Mouse (Mus musculus): ENCODE measurements around the gene Zfp13. TPM values are rescaled to one million over a fixed set of nuclear protein-coding genes. Genes with fewer than 3 reads are reported as not detected.
A peak's percentile ranks its signal among the peaks of the same experiment; 100 is the strongest.

Zfp13 gene
- total and polyA plus RNA-seq, 3 experiments: 0.30 TPM; not detected in 2

DNA sequence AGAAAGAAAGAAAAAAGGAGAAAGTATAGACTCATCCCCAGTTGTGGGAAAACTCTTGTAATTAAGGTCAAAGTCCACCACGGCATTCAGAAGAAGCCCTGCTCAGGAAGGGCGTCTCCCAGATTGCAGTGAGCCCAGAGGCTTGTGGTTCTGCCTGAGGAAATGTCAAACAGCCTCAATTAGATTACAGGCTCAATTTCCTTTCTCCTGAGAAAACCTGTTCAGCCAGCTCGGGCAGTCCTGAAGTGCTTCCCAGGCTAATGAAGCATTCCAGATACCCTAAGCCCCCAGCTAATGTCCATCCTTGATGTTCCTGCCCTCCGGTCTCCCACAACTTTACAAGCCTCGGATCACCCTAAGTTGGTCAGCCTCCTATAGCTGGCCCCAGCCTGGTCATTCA, 56.0 kb downstream of the Zfp13 start:
- DNase-seq (ENCODE audit: extremely low read depth): no peak
- dilution Hi-C loops (cut with MboI; ENCODE audit: extremely low pct_ligation_motif_present, extremely low pct_unique_long_range_greater_than_20kb, low sequenced_read_pairs) (no loop called here), in situ Hi-C loops (cut with MboI; ENCODE audit: low pct_ligation_motif_present, low pct_unique_long_range_greater_than_20kb, low sequenced_read_pairs) (no loop called here)
- no peak for TF ChIP-seq E2F4 (IDR thresholded peaks at IDR 0.05; ENCODE audit: insufficient replicate concordance, low read depth, low read length)
- TF ChIP-seq BHLHE40 (IDR thresholded peaks at IDR 0.05; ENCODE audit: low read depth, low read length): no peak
- no peak for TF ChIP-seq JUN (IDR thresholded peaks at IDR 0.05; ENCODE audit: insufficient read depth, low read depth, low read length)
- TF ChIP-seq USF1 (IDR thresholded peaks at IDR 0.05; ENCODE audit: low read depth, low read length): no peak
- TF ChIP-seq PAX5 (IDR thresholded peaks at IDR 0.05; ENCODE audit: low read length): no peak
- no peak for TF ChIP-seq USF2 (conservative IDR thresholded peaks at IDR 0.05; ENCODE audit: low read depth, low read length)
- no peak for TF ChIP-seq SIN3A (IDR thresholded peaks at IDR 0.05; ENCODE audit: low read length)
- TF ChIP-seq POLR2AphosphoS2 (IDR thresholded peaks at IDR 0.05; ENCODE audit: low read depth, low read length): no peak
- TF ChIP-seq EP300 (IDR thresholded peaks at IDR 0.05; ENCODE audit: low read length): no peak
- TF ChIP-seq ZKSCAN1 (IDR thresholded peaks at IDR 0.05; ENCODE audit: borderline replicate concordance, low read depth, low read length): no peak
- TF ChIP-seq POLR2A (IDR thresholded peaks at IDR 0.05; ENCODE audit: low read depth, low read length): no peak
- no peak for TF ChIP-seq MXI1 (IDR thresholded peaks at IDR 0.05; ENCODE audit: low read depth, low read length)
- no peak for TF ChIP-seq TCF12 (IDR thresholded peaks at IDR 0.05; ENCODE audit: low read depth, low read length)
- TF ChIP-seq ZMIZ1 (IDR thresholded peaks at IDR 0.05; ENCODE audit: low read depth, low read length): no peak
- TF ChIP-seq JUND (conservative IDR thresholded peaks at IDR 0.05; ENCODE audit: low read depth, low read length): no peak
- no peak for TF ChIP-seq CHD2 (IDR thresholded peaks at IDR 0.05; ENCODE audit: low read length)
- no peak for TF ChIP-seq IRF4 (IDR thresholded peaks at IDR 0.05; ENCODE audit: low read depth, low read length)
- TF ChIP-seq MEF2A (IDR thresholded peaks at IDR 0.05; ENCODE audit: borderline replicate concordance, low read depth, low read length): no peak
- Histone ChIP-seq H3K27me3 (replicated peaks) (no peaks in the 10 kb centered on the region), H3K36me3 (replicated peaks in 1 of 2; ENCODE audit: control insufficient read depth in 1 of 2, insufficient read depth in 1 of 2, low read length in 1 of 2) (no peaks in the 10 kb centered on the region), H3K9ac (ENCODE audit: insufficient read depth, low read depth) (no peak overlapping the region), H3K4me1 (ENCODE audit: control insufficient read depth in 1 of 2, insufficient read depth in 2 of 2) (peaks cover 2 to 16% of the 10 kb centered on the region in 2 experiments), H3K9me3 (replicated peaks; ENCODE audit: low read length) (no peaks in the 10 kb centered on the region), H3K4me3 (replicated peaks in 1 of 3; ENCODE audit: low read depth in 2 of 3, low read length in 2 of 3, poor library complexity in 1 of 3) (no peak overlapping the region), H3K4me2 (ENCODE audit: insufficient read depth, low read depth, poor library complexity, severe bottlenecking) (no peak overlapping the region), H3K79me2 (replicated peaks; ENCODE audit: control insufficient read depth, extremely low read depth, insufficient read depth, poor library complexity, severe bottlenecking) (no peaks in the 10 kb centered on the region), H3K27ac (ENCODE audit: insufficient read depth, low read depth) (no peak overlapping the region)

DNA sequence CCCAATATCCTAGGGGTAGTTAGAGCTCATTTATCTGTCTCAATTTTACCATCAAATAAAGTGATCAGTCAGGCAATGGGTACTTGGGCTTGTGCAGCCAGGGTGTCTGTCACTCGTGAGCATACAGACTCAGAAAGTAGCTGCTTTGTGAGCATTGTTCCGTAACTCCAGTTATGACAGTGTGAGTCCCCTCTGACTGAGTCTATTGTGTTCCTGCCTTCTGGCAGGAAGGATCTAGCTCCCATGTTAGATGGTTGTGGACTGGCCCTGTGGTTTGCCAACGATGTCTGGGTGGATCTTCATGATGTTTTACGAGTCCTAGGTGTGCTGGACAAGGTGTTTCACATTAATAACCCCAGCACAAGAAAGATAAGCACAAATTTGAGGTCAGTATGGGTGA, 56.5 kb downstream of the Zfp13 start:
- peak overlapping the region; percentile 33; the same call in 1 of the 2 replicates for H3K4me2 ChIP-seq (ENCODE audit: insufficient read depth, low read depth, poor library complexity, severe bottlenecking)
- TF ChIP-seq ZKSCAN1 (IDR thresholded peaks at IDR 0.05; ENCODE audit: borderline replicate concordance, low read depth, low read length) (no peak), ZNF384 (IDR thresholded peaks at IDR 0.05; ENCODE audit: low read depth, low read length) (no peak), POLR2AphosphoS2 (IDR thresholded peaks at IDR 0.05; ENCODE audit: low read depth, low read length) (no peak), MAZ (IDR thresholded peaks at IDR 0.05; ENCODE audit: low read depth, low read length) (no peak), TBP (conservative IDR thresholded peaks at IDR 0.05; ENCODE audit: low read depth, low read length) (no peak)
- no peaks in the 10 kb centered on the region for H3K27me3 ChIP-seq (replicated peaks)
- peaks cover 3 to 18% of the 10 kb centered on the region in 2 experiments for H3K4me1 ChIP-seq (ENCODE audit: control insufficient read depth in 1 of 2, insufficient read depth in 2 of 2)
- no peak overlapping the region for H3K4me3 ChIP-seq (replicated peaks in 1 of 3; ENCODE audit: low read depth in 2 of 3, low read length in 2 of 3, poor library complexity in 1 of 3)
- H3K9me3 ChIP-seq (replicated peaks; ENCODE audit: low read length): no peaks in the 10 kb centered on the region
- DNase-seq (ENCODE audit: extremely low read depth): no peak
- in situ Hi-C loops (cut with MboI; ENCODE audit: low pct_ligation_motif_present, low pct_unique_long_range_greater_than_20kb, low sequenced_read_pairs): no loop called here
- dilution Hi-C loops (cut with MboI; ENCODE audit: extremely low pct_ligation_motif_present, extremely low pct_unique_long_range_greater_than_20kb, low sequenced_read_pairs): no loop called here
- no peak overlapping the region for H3K9ac ChIP-seq (ENCODE audit: insufficient read depth, low read depth)
- H3K27ac ChIP-seq (ENCODE audit: insufficient read depth, low read depth): no peak overlapping the region
- no peaks in the 10 kb centered on the region for H3K79me2 ChIP-seq (replicated peaks; ENCODE audit: control insufficient read depth, extremely low read depth, insufficient read depth, poor library complexity, severe bottlenecking)
- no peaks in the 10 kb centered on the region for H3K36me3 ChIP-seq (replicated peaks in 1 of 2; ENCODE audit: control insufficient read depth in 1 of 2, insufficient read depth in 1 of 2, low read length in 1 of 2)

All from CH12.LX (cell line).